Mouse (Mus musculus) lung, postnatal 0 days (tissue): ENCODE data around the gene Pax8.

Experiments
- CTCF ChIP-seq: IDR thresholded peaks from 2 replicates; pipeline ENCODE4 v1.5.1; 2016; ENCODE audit warnings: antibody characterized with exemption, mild to moderate bottlenecking
- EP300 ChIP-seq: IDR thresholded peaks from 2 replicates; pipeline ENCODE4 v1.6.1; 2016; ENCODE audit warnings: antibody characterized with exemption, mild to moderate bottlenecking, control low read depth

- TF ChIP-seq CTCF, result no peak
- TF ChIP-seq EP300, result no peak
Measured at GRCm38 (mm10) chr2:24386964-24387320, 88.5 kb downstream of the Pax8 start.
